Mouse (Mus musculus) lung, adult 18-20 months (tissue): Measurements from ENCODE around the gene Itpa.

Source experiments
- DNase-seq, 2 experiments: peaks; one replicate each; pipeline ENCODE4 v3.0.0; 2022; ENCODE audit warnings: mixed read lengths in 2 of 2

Itpa gene

DNA sequence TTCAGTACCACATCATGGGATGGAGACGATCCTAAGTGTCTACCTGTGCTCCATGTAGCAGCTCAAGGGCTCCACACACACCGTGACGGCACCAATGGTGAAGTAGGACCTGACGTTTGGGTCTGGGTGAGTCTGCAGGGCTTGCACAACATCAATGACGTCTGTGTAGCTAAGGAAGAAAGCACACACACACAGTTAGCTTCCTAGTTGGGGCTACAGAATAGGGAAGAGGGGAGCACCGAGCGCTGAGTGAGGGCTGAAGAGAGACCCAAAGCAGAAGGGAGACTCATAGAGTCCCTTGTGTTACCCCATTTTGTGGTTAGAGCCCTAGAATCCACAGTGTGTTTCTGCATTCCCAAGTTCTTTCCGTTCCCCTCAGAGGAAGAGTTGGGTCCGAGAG, 63.3 kb downstream of the Itpa start:
- DNase-seq: peak; percentile 25 to 27
